Mouse (Mus musculus) forebrain, embryonic 16.5 days (tissue): ENCODE measurements around the gene Pygo2. TPM values are rescaled to one million over a fixed set of nuclear protein-coding genes. Genes with fewer than 3 reads are reported as not detected.
A peak's percentile ranks its signal among the peaks of the same experiment; 100 is the strongest.

Experiments used
- ATAC-seq: fragments of 200-750 bp; cut with Nextera tagmentation; 2 replicates; pipeline ENCODE4 v1.8.0; 2017; ENCODE audit warnings: mild to moderate bottlenecking, moderate library complexity
- H3K27ac ChIP-seq: fragments of 300-500 bp; sonication (generic); 2 replicates; pipeline ENCODE4 v1.5.1; 2014; ENCODE audit warnings: low read length, control low read depth
- H3K27me3 ChIP-seq: fragments of 300-500 bp; sonication (generic); replicated peaks from 2 replicates; pipeline ENCODE4 v1.6.1; 2014; ENCODE audit warnings: low read length; ENCODE audit not compliant: control insufficient read depth, insufficient read depth
- H3K36me3 ChIP-seq: fragments of 300-500 bp; sonication (generic); 2 replicates; pipeline ENCODE4 v1.6.1; 2014; ENCODE audit not compliant: control insufficient read depth, insufficient read depth
- H3K4me1 ChIP-seq: fragments of 300-500 bp; sonication (generic); replicated peaks from 2 replicates; pipeline ENCODE4 v1.6.1; 2014; ENCODE audit warnings: low read length; ENCODE audit not compliant: control insufficient read depth, insufficient read depth
- H3K4me2 ChIP-seq: fragments of 300-500 bp; sonication (generic); 2 replicates; pipeline ENCODE4 v1.6.1; 2014; ENCODE audit warnings: mild to moderate bottlenecking, low read length, control low read depth
- H3K4me3 ChIP-seq: fragments of 300-500 bp; sonication (generic); replicated peaks from 2 replicates; pipeline ENCODE4 v1.5.1; 2014; ENCODE audit warnings: mild to moderate bottlenecking, low read length, control low read depth
- H3K9ac ChIP-seq: fragments of 300-500 bp; sonication (generic); replicated peaks from 2 replicates; pipeline ENCODE4 v1.6.1; 2014; ENCODE audit warnings: low read depth, low read length, control low read depth
- H3K9me3 ChIP-seq: fragments of 300-500 bp; sonication (generic); 2 replicates; pipeline ENCODE4 v1.6.1; 2016; ENCODE audit warnings: low read length; ENCODE audit not compliant: control insufficient read depth
- WGBS: fragments of 180-500 bp; shearing (Covaris S2); extraction: QIAGEN DNeasy Blood & Tissue Kit; methylation state at CpG from one replicate; pipeline ENCODE4 v1.1.7; 2014; 5-methylcytosine and 5-hydroxymethylcytosine counted together
- polyA plus RNA-seq: library from polyadenylated mRNA; unstranded; fragments of >200 nt; fragmentation: Nextera tagmentation; extraction: Ambion mirVana; gene quantifications from 2 replicates; pipeline ENCODE4 v1.2.1, GENCODE M21; 2015

The Pygo2 gene
- 40.0 and 43.7 TPM in 2 replicates for polyA plus RNA-seq

GRCm38 (mm10) chr3:89430171-89431159 lies at the start of gene Pygo2:
Gene Pygo2, plus strand, starts transcription at chr3:89430214.
- H3K9me3 ChIP-seq = no peaks in the 10 kb centered on the region
- WGBS = 2% methylated on average over 68 of the region's 68 CpGs
- peaks cover 18% of the 10 kb centered on the region for H3K4me1 ChIP-seq
- H3K4me2 ChIP-seq = peak within 1 kb of the TSS; percentile 66
- H3K36me3 ChIP-seq = 0 out of 2 replicates have a peak, but pooled peaks cover 11% of the 10 kb centered on the region
- H3K27me3 ChIP-seq = no peaks in the 10 kb centered on the region
- H3K9ac ChIP-seq = peak within 1 kb of the TSS; percentile 94
- peak within 1 kb of the TSS; percentile 86 for H3K27ac ChIP-seq
- H3K4me3 ChIP-seq = peak within 1 kb of the TSS; percentile 74
- ATAC-seq = peak; percentile 99

GRCm38 (mm10) chr3:89380291-89380690 lies 49.7 kb upstream of the Pygo2 start:
- no peaks in the 10 kb centered on the region for H3K36me3 ChIP-seq
- no peak overlapping the region for H3K9ac ChIP-seq
- WGBS = 92% methylated on average over 14 of the region's 14 CpGs
- no peak for ATAC-seq
- no peaks in the 10 kb centered on the region for H3K9me3 ChIP-seq
- H3K4me2 ChIP-seq = no peak overlapping the region
- peaks cover 12% of the 10 kb centered on the region for H3K4me1 ChIP-seq
- no peak overlapping the region for H3K4me3 ChIP-seq
- no peaks in the 10 kb centered on the region for H3K27me3 ChIP-seq
- no peak overlapping the region for H3K27ac ChIP-seq

- no peak overlapping the region for H3K4me3 ChIP-seq
- no peak overlapping the region for H3K9ac ChIP-seq
- no peak overlapping the region for H3K27ac ChIP-seq
- ATAC-seq = no peak
- WGBS = 95% methylated on average over 18 of the region's 18 CpGs
- no peaks in the 10 kb centered on the region for H3K9me3 ChIP-seq
- no peaks in the 10 kb centered on the region for H3K36me3 ChIP-seq
- H3K4me2 ChIP-seq = no peak overlapping the region
- H3K4me1 ChIP-seq = peaks cover 12% of the 10 kb centered on the region
- no peaks in the 10 kb centered on the region for H3K27me3 ChIP-seq
These were observed 49.3 kb upstream of the Pygo2 start for GRCm38 (mm10) chr3:89380711-89381110.

GRCm38 (mm10) chr3:89381233-89381632 lies 48.8 kb upstream of the Pygo2 start:
- H3K27me3 ChIP-seq = no peaks in the 10 kb centered on the region
- H3K4me1 ChIP-seq = peaks cover 12% of the 10 kb centered on the region
- no peaks in the 10 kb centered on the region for H3K36me3 ChIP-seq
- H3K9me3 ChIP-seq = no peaks in the 10 kb centered on the region
- no peak overlapping the region for H3K27ac ChIP-seq
- WGBS = 91% methylated on average over 11 of the region's 11 CpGs
- no peak overlapping the region for H3K9ac ChIP-seq
- H3K4me2 ChIP-seq = no peak overlapping the region
- no peak for ATAC-seq
- no peak overlapping the region for H3K4me3 ChIP-seq

GRCm38 (mm10) chr3:89382033-89382882 lies 47.8 kb upstream of the Pygo2 start:
- WGBS = 87% methylated on average over 9 of the region's 9 CpGs
- H3K9ac ChIP-seq = no peak overlapping the region
- no peaks in the 10 kb centered on the region for H3K36me3 ChIP-seq
- ATAC-seq = no peak
- no peak overlapping the region for H3K27ac ChIP-seq
- H3K27me3 ChIP-seq = no peaks in the 10 kb centered on the region
- no peak overlapping the region for H3K4me2 ChIP-seq
- peaks cover 12% of the 10 kb centered on the region for H3K4me1 ChIP-seq
- no peaks in the 10 kb centered on the region for H3K9me3 ChIP-seq
- no peak overlapping the region for H3K4me3 ChIP-seq

DNA sequence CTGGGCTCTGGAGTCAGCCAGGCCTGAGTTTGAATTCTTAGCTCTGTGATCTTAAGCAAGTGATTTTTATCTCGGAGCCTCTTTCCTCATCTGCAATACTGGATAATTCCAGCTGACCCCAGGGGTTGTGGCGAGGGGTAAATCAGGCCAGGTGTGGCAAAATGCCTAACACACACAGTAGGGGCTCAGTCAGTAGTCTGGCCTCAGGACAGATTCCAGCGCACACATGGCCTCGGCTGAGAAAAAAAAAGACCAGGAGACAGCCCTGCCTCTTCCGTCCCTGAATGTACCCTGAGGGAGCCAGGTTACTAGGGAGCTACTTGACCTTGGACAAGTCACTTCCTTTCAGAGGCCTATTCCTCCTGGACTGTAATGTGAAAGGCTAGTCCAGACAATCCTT lies 47.1 kb upstream of the Pygo2 start:
- H3K9me3 ChIP-seq = no peaks in the 10 kb centered on the region
- H3K9ac ChIP-seq = no peak overlapping the region
- no peak overlapping the region for H3K27ac ChIP-seq
- WGBS = 83% methylated on average over 5 of the region's 5 CpGs
- no peak overlapping the region for H3K4me2 ChIP-seq
- H3K4me3 ChIP-seq = no peak overlapping the region
- peaks cover 11% of the 10 kb centered on the region for H3K4me1 ChIP-seq
- no peaks in the 10 kb centered on the region for H3K36me3 ChIP-seq
- ATAC-seq = no peak
- no peaks in the 10 kb centered on the region for H3K27me3 ChIP-seq

DNA sequence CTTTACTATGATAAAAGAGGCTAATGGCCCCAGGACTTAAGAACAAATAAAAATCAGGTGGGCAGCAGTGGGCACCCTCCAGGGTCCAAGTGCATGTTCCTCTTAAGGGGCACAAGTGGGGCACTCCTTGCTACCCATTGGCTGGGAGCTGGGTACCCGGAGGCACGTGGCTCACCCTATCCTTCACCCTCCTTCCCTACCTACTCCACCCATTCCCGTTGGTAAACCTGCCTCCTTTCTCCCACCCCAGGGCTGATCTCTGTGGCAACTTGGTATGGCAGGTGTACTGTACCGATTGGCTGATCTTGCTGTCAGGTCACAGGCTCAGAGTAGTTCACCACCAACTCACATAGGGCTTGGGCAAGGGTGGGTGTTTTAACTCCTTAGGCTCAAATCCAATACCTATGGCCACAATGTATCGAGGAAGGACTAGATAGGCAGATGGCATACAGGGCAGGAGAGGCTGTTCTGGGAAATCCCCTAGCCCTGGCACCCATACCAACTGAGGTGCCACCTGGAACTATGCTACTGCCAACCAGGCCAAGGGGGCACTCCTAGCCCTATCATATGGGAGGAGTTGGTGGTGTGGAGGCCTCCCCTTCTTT lies 46.3 kb upstream of the Pygo2 start:
- Histone ChIP-seq H3K27ac (no peak overlapping the region), H3K36me3 (no peaks in the 10 kb centered on the region), H3K9ac (no peak overlapping the region), H3K4me2 (no peak overlapping the region), H3K27me3 (no peaks in the 10 kb centered on the region), H3K9me3 (no peaks in the 10 kb centered on the region), H3K4me3 (no peak overlapping the region), H3K4me1 (peaks cover 9% of the 10 kb centered on the region)
- no peak for ATAC-seq
- 90% methylated on average over 5 of the region's 5 CpGs for WGBS

DNA sequence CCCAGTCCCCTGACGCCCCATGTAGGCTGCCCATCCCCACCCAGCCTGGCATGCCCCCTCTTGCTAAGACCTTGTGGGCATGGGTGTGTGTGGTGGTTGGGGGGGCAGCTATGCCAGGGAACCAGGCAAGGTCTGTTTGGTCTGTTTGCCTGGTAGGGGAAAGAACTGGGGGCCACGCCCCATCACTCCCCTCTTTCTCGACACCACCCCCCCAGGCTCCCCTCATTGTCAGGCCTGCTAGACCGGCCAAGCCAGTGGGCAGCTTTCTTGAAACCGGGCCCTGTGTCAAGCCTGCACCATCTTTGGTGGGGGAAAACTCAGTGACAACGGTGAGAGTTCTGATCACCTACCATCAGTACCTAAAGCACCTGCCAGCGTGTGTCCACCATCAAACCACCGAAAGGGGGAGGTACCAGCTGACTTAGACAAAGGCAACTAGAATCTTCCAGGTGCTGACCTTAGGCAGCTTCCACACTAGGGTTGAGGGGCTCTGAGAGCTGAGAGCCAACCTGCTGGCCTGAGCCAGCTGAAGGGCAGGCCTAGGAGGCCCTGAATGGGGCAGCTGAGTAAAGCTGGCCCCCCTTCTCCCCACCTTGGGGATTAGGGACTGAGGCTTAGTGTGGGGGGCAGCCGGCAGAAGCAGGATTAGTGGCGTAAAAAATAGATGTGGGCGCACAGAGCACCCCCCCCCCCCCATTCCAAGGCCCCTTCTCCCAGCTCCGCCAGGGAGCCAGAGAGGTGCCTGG lies 45.5 kb upstream of the Pygo2 start:
- Histone ChIP-seq H3K9ac (no peak overlapping the region), H3K36me3 (no peaks in the 10 kb centered on the region), H3K27me3 (no peaks in the 10 kb centered on the region), H3K27ac (no peak overlapping the region), H3K4me2 (no peak overlapping the region), H3K4me3 (no peak overlapping the region), H3K4me1 (peaks cover 6% of the 10 kb centered on the region), H3K9me3 (no peaks in the 10 kb centered on the region)
- 53% methylated on average over 12 of the region's 12 CpGs for WGBS
- ATAC-seq = no peak
